Mouse (Mus musculus): ENCODE measurements around the gene Gsg1l2. TPM values are rescaled to one million over a fixed set of nuclear protein-coding genes. Genes with fewer than 3 reads are reported as not detected.

The Gsg1l2 gene
- not detected in 2 replicates for polyA plus RNA-seq (2015; fragmentation: Nextera tagmentation; extraction: Ambion mirVana)

DNA sequence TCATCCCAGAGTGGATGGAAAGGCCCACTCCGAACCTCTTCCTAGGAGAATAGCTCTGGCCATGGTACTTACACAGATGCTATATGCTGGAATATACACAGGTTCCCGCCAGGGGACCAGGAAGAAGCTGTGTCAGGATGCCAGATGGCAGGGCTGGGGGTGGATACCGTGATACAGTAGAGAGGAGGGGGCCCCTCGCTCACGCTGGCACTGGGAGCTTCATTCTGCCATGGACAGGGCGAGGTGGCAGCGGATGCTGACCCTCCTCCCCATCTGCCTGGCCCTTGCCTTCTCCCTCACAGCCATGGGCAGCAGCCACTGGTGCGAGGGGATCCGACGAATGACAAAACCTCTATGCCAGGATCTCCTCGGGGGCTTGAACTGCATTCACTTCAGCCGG, at the start of gene Gsg1l2:
Gene Gsg1l2 (plus strand): TSS at position 230 of the 400 bp plus-strand sequence.
- Histone ChIP-seq H3K27ac (replicated peaks) (no peak within 1 kb of the TSS), H3K4me1 (no peaks in the 10 kb centered on the region), H3K9ac (no peak within 1 kb of the TSS), H3K27me3 (replicated peaks) (0 out of 2 replicates have a peak, but pooled peaks cover 3% of the 10 kb centered on the region), H3K4me2 (no peak within 1 kb of the TSS), H3K36me3 (no peaks in the 10 kb centered on the region), H3K4me3 (no peak within 1 kb of the TSS), H3K9me3 (no peaks in the 10 kb centered on the region)
- WGBS = 78% methylated on average over 12 of the region's 12 CpGs
- ATAC-seq (ENCODE audit: extremely low read depth, insufficient number of reproducible peaks, low FRiP score, low TSS enrichment) = no peak

DNA sequence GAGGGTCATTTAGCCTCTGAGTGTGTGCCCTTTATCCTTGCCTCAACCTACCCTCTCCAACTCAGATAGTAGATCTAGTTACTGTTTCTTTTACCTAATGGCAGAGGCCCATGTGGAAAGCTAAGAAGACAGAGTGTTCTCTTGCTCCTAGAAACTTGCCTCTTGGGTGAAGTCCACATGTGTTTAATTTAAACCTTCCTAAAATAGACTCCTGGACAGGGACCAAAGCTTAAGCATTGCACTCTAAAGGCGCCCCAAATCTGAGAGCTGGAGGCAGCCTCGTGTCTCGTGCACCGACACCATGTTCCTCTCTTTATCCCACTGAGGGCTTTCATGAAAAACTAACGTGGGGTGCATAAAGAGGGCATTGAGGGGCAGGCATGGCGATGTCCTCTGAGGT, 47.3 kb upstream of the Gsg1l2 start:
- no peaks in the 10 kb centered on the region for H3K9me3 ChIP-seq
- H3K9ac ChIP-seq = no peak overlapping the region
- H3K27ac ChIP-seq (replicated peaks) = no peak overlapping the region
- H3K36me3 ChIP-seq = no peaks in the 10 kb centered on the region
- H3K4me2 ChIP-seq = no peak overlapping the region
- no peak for ATAC-seq (ENCODE audit: extremely low read depth, insufficient number of reproducible peaks, low FRiP score, low TSS enrichment)
- no peak overlapping the region for H3K4me3 ChIP-seq
- WGBS = 54% methylated on average over 6 of the region's 6 CpGs
- H3K4me1 ChIP-seq = peaks cover 8% of the 10 kb centered on the region
- no peaks in the 10 kb centered on the region for H3K27me3 ChIP-seq (replicated peaks)

DNA sequence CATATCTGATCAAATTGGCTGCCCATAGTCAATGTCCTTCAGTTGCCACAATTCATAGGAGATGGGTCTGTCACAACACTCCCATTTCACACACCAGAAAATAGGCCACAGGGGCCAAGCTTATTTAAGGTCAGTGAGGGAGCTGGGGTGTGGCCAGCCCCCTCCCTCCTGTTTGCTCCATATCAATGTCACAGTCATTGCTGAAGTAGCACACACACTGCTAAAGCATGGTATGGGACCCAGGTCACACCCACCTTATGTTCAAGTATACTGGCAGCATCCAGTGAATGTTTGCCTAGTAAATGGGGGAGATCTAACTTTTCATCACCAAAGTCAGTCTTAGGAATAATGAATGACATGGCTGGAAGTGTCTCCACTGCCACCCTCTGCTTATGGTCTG, 45.7 kb upstream of the Gsg1l2 start:
- H3K36me3 ChIP-seq = no peaks in the 10 kb centered on the region
- no peak for ATAC-seq (ENCODE audit: extremely low read depth, insufficient number of reproducible peaks, low FRiP score, low TSS enrichment)
- no peak overlapping the region for H3K4me3 ChIP-seq
- no peak overlapping the region for H3K9ac ChIP-seq
- no peaks in the 10 kb centered on the region for H3K9me3 ChIP-seq
- H3K27me3 ChIP-seq (replicated peaks) = no peaks in the 10 kb centered on the region
- H3K27ac ChIP-seq (replicated peaks) = no peak overlapping the region
- peaks cover 8% of the 10 kb centered on the region for H3K4me1 ChIP-seq
- H3K4me2 ChIP-seq = no peak overlapping the region

DNA sequence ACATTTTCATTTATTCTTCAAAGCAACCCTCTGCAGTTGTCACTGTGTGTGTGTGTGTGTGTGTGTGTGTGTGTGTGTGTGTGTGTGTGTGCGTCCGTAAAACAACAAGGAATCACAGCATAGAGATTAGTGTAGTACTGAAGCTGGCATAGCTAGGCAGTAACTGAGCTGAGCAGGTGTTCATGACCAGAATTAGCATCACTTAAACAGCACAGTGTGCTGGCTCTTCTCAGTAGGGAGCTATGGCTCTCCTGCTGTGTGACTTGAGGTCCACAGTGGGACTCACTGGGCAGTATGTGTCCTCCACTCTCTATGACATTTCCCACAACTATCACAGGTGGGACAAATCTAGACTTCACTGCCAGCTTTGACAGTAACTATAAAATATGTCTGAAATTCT, 43.4 kb upstream of the Gsg1l2 start:
- Histone ChIP-seq H3K27ac (replicated peaks) (no peak overlapping the region), H3K9me3 (no peaks in the 10 kb centered on the region), H3K27me3 (replicated peaks) (no peaks in the 10 kb centered on the region), H3K4me1 (peaks cover 8% of the 10 kb centered on the region), H3K36me3 (no peaks in the 10 kb centered on the region), H3K9ac (no peak overlapping the region), H3K4me2 (no peak overlapping the region), H3K4me3 (no peak overlapping the region)
- WGBS = 93% methylated on average over 2 of the region's 2 CpGs
- no peak for ATAC-seq (ENCODE audit: extremely low read depth, insufficient number of reproducible peaks, low FRiP score, low TSS enrichment)

DNA sequence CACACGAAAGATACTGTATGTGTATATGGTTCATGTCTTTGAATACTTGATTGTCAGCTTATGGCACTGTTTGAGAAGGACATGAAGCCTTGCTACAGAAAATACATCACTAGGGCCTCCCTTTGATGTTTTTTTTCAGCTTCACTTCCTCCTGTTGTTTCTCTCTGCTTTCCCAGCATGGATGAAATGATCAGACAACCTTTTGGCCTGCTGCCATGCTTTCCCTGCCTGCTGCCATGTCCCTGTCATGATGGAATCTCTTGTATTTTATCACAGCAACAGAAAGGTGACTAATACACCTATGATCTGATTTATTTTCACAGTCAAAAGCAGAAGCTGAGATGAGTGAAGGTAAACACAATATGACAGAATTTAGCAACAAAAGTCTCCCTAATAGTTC, 40.7 kb upstream of the Gsg1l2 start:
- no peaks in the 10 kb centered on the region for H3K4me1 ChIP-seq
- H3K4me3 ChIP-seq = no peak overlapping the region
- no peaks in the 10 kb centered on the region for H3K36me3 ChIP-seq
- 75% methylated on average over 1 of the region's 1 CpGs for WGBS
- H3K4me2 ChIP-seq = no peak overlapping the region
- no peak for ATAC-seq (ENCODE audit: extremely low read depth, insufficient number of reproducible peaks, low FRiP score, low TSS enrichment)
- H3K9me3 ChIP-seq = no peaks in the 10 kb centered on the region
- H3K27me3 ChIP-seq (replicated peaks) = no peaks in the 10 kb centered on the region
- H3K9ac ChIP-seq = no peak overlapping the region
- H3K27ac ChIP-seq (replicated peaks) = no peak overlapping the region

DNA sequence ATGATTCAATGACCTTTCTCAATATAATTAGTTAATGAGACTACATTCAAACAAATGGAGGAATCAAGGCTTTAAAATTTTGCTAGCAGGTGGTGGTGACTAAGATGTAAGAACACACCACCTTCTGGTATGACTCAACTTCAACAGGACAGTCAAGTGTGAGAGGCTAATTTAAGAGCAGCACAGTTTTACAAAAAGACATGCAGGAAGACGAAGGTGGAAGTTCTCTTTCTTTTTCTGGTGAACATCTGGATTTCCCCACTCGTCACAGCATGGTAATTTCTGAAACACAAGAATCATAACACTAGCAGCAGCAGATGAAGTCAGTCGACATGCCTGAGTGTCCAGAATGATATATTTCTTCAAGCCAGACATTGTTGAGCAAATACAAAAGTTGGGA, 39.8 kb upstream of the Gsg1l2 start:
- Histone ChIP-seq H3K9me3 (no peaks in the 10 kb centered on the region), H3K36me3 (no peaks in the 10 kb centered on the region)
- no peak for ATAC-seq (ENCODE audit: extremely low read depth, insufficient number of reproducible peaks, low FRiP score, low TSS enrichment)

DNA sequence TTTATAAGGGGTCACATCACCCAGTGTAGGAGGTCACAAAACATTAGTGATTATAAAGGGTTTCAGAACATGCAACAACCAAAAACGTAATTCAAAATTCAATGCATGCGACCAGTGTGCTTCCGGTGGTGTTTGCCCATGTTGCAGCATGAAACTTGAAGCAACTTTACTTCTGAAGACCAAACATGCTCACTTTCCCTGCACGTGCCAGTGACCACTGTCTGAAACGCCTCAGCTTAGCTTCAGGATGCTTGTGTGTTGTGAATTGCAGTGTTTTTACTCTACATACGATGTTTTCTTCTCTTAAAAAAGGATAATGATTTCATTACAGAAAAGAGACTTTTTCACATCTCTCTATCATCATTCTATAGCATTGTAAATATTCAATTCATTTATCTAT, 36.1 kb upstream of the Gsg1l2 start:
- no peak overlapping the region for H3K4me2 ChIP-seq

More for the DNA sequence above, 39.8 kb upstream of the Gsg1l2 start:
- H3K4me3 ChIP-seq = no peak overlapping the region
- no peaks in the 10 kb centered on the region for H3K4me1 ChIP-seq
- whole genome bisulfite sequencing = 68% methylated on average over 3 of the region's 3 CpGs
- no peaks in the 10 kb centered on the region for H3K27me3 ChIP-seq (replicated peaks)
- H3K27ac ChIP-seq (replicated peaks) = no peak overlapping the region
- no peak overlapping the region for H3K9ac ChIP-seq
- H3K4me2 ChIP-seq = no peak overlapping the region

DNA sequence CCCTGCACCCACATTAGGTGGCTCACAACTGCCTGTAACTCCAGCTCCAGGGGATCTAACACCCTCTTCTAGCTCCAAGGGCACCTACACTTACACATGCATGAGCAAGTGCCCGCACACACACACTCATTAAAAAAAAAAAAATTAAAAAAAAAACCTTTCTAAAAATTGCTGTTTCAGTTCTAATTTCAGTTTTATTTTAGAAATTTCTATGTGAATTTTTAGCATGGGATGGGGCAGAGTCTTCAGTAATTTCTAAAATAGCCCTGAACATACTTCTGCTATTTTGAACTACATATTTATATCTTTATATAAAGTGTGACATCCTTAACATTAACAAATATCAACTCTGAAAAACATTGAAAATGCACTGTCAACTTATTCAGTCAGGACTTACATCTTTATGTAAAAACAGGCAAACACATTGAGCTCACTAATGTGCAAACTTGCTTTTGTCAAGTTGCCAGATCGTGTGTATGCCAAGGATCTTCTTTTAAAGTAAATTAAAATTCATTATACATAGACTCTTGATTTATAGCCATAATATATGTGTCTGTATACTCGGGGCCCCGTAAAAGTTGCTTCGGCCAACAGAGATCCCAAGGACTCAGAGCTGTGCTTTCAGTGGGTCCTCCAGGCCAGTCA, 35.4 kb upstream of the Gsg1l2 start:
- no peaks in the 10 kb centered on the region for H3K36me3 ChIP-seq
- ATAC-seq (ENCODE audit: extremely low read depth, insufficient number of reproducible peaks, low FRiP score, low TSS enrichment) = no peak
- H3K4me1 ChIP-seq = no peaks in the 10 kb centered on the region
- H3K27me3 ChIP-seq (replicated peaks) = no peaks in the 10 kb centered on the region
- H3K27ac ChIP-seq (replicated peaks) = no peak overlapping the region
- H3K4me2 ChIP-seq = no peak overlapping the region
- WGBS = 82% methylated on average over 5 of the region's 5 CpGs
- H3K9ac ChIP-seq = no peak overlapping the region
- no peak overlapping the region for H3K4me3 ChIP-seq
- H3K9me3 ChIP-seq = no peaks in the 10 kb centered on the region

More for the DNA sequence above, 36.1 kb upstream of the Gsg1l2 start:
- ATAC-seq (ENCODE audit: extremely low read depth, insufficient number of reproducible peaks, low FRiP score, low TSS enrichment) = no peak
- H3K9me3 ChIP-seq = no peaks in the 10 kb centered on the region
- H3K9ac ChIP-seq = no peak overlapping the region
- no peaks in the 10 kb centered on the region for H3K4me1 ChIP-seq
- H3K36me3 ChIP-seq = no peaks in the 10 kb centered on the region
- 74% methylated on average over 6 of the region's 6 CpGs for WGBS
- no peak overlapping the region for H3K27ac ChIP-seq (replicated peaks)
- no peaks in the 10 kb centered on the region for H3K27me3 ChIP-seq (replicated peaks)
- no peak overlapping the region for H3K4me3 ChIP-seq

DNA sequence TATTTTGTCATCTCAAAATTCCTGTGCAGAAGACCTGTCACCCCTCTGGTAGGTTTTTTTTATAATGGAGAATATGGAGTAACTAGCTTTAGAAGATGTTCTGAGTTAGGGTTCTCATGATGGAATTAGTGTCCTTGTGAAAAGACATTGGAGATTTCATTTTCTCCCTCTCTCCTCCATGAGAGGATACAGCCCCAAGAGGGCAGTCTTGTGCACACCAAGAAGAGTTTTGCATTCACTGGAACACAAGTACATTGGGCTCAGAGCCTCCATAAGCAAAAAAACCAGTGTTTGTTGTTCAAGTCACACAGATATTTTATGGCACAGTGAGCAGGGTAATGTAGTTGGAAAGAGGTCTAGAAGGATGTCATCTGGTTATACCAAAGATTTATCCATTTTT, 32.8 kb upstream of the Gsg1l2 start:
- no peaks in the 10 kb centered on the region for H3K4me1 ChIP-seq
- no peaks in the 10 kb centered on the region for H3K36me3 ChIP-seq
- H3K4me2 ChIP-seq = no peak overlapping the region
- no peak overlapping the region for H3K9ac ChIP-seq
- ATAC-seq (ENCODE audit: extremely low read depth, insufficient number of reproducible peaks, low FRiP score, low TSS enrichment) = no peak
- H3K27ac ChIP-seq (replicated peaks) = no peak overlapping the region
- no peaks in the 10 kb centered on the region for H3K9me3 ChIP-seq
- H3K27me3 ChIP-seq (replicated peaks) = no peaks in the 10 kb centered on the region
- H3K4me3 ChIP-seq = no peak overlapping the region

DNA sequence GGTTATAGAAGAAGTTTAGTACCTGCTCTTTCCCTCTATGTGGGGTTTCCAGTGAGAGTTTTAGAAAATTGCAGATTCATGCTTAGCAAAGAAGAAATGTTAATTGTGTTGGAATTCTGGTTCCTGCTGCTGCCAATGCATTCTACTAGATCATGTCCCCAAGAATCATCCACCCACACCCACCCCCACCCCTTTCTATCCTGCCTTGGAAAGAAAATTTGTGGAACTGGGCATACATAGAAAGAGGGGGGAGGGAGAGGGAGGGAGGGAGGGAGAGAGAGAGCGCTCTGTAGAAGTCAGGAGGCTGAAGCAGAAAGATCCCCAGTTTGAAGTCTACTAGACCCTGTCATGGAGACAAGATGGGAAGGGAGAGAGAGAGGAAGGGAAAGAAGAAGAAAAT, 18.1 kb upstream of the Gsg1l2 start:
- WGBS = 88% methylated on average over 1 of the region's 1 CpGs
- no peak overlapping the region for H3K9ac ChIP-seq
- H3K27ac ChIP-seq (replicated peaks) = no peak overlapping the region
- no peaks in the 10 kb centered on the region for H3K9me3 ChIP-seq
- ATAC-seq (ENCODE audit: extremely low read depth, insufficient number of reproducible peaks, low FRiP score, low TSS enrichment) = no peak
- no peaks in the 10 kb centered on the region for H3K36me3 ChIP-seq
- H3K4me3 ChIP-seq = no peak overlapping the region
- peaks cover 12% of the 10 kb centered on the region for H3K27me3 ChIP-seq (replicated peaks)
- no peaks in the 10 kb centered on the region for H3K4me1 ChIP-seq
- no peak overlapping the region for H3K4me2 ChIP-seq

DNA sequence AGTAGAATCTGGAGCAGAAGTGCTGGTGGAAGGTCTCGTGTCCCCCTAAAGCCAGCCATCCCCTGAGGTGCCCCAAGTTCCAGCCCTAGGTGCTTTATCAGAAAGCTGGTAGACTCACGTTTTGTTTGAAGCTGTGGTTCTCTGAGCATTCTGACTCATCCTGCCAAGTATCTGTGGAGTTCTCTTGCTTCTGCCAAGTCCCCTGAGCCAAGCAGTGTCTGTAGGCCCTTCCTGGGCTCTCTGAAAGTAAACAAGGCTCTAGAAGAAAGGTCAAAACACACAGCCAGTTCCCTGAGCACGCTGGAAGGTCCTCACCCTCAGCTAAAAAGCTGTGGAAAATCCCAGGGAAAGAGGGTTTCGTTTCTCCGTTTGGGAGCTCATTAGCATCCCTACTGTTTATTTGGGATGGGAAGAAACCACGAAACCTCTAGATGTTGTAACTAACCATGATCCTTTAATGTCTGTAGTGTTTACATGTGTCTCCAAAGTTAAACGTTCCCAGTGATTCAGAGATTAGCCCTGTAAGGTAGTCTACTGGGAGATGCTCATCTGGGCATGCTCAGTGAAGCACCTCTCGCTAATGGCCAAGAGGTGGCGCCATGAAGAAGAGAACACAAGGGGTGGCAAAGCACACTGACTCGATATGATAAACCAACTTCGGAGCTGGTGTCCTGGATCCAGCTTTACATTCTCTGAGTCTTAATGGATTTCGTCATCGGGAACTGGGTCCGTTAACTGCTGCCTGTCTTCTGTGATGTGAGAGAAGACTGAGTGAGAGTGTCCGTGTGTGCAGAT, 16.8 kb upstream of the Gsg1l2 start:
- H3K9me3 ChIP-seq = no peaks in the 10 kb centered on the region
- 62% methylated on average over 15 of the region's 15 CpGs for WGBS
- no peak overlapping the region for H3K4me3 ChIP-seq
- H3K36me3 ChIP-seq = no peaks in the 10 kb centered on the region
- no peak for ATAC-seq (ENCODE audit: extremely low read depth, insufficient number of reproducible peaks, low FRiP score, low TSS enrichment)
- no peak overlapping the region for H3K4me2 ChIP-seq
- no peak overlapping the region for H3K27ac ChIP-seq (replicated peaks)
- H3K27me3 ChIP-seq (replicated peaks) = peaks cover 12% of the 10 kb centered on the region
- no peaks in the 10 kb centered on the region for H3K4me1 ChIP-seq
- H3K9ac ChIP-seq = no peak overlapping the region

DNA sequence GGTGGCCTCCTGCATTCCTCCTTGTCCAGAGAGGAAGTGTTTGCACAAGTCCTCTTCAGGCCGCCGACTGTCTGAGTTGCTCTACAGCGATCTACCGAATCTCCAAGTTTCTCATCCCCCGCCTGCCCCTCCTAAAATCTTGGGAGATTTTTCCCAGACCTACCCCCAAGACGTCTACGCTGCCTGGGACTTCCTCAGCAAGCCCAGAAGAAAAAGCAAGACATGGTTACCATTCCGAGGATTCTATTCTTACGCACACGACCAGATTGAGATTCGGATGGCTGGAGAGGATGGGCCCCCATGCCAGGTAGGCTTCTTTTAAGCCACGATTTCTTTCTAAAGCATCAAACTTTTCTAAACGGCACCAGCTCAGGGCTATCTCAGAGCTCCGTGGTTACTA, 3.4 kb upstream of the Gsg1l2 start, which contains the start of gene Glp2r:
Gene Glp2r (minus strand): TSS at position 101 of the 400 bp plus-strand sequence.
- WGBS = 70% methylated on average over 14 of the region's 14 CpGs
- Histone ChIP-seq H3K27me3 (replicated peaks) (0 out of 2 replicates have a peak, but pooled peaks cover 3% of the 10 kb centered on the region), H3K36me3 (no peaks in the 10 kb centered on the region), H3K9me3 (no peaks in the 10 kb centered on the region), H3K4me1 (no peaks in the 10 kb centered on the region), H3K4me2 (no peak within 1 kb of the TSS), H3K9ac (no peak within 1 kb of the TSS), H3K27ac (replicated peaks) (no peak within 1 kb of the TSS), H3K4me3 (no peak within 1 kb of the TSS)
- ATAC-seq (ENCODE audit: extremely low read depth, insufficient number of reproducible peaks, low FRiP score, low TSS enrichment) = no peak
